Mouse (Mus musculus): Measurements from ENCODE around the gene Pcdh15. TPM values are rescaled to one million over a fixed set of nuclear protein-coding genes. Genes with fewer than 3 reads are reported as not detected.

Pcdh15 gene
- polyA plus RNA-seq, 1 experiment from 2014 or later = 3.9 TPM

DNA sequence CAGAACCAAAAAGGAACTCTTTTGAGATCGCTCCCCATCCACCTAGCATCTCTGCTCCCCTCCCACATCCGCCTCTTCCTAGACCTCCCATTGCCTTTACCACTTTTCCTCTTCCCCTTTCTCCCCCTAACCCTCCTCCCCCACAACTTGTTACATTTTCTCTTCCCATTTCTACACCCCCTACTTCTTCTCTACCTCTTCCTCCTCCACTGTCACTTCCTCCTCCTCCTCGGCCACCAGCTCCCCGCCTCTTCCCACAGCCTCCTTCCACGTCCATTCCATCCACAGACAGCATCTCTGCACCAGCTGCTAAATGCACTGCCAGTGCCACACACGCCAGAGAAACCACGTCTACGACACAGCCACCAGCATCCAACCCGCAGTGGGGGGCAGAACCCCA, 1532.2 kb downstream of the Pcdh15 start:
- H3K4me1 ChIP-seq = no peaks in the 10 kb centered on the region
- no peaks in the 10 kb centered on the region for H3K36me3 ChIP-seq
- H3K9me3 ChIP-seq = no peaks in the 10 kb centered on the region
- H3K4me2 ChIP-seq (replicated peaks) = no peak overlapping the region
- H3K9ac ChIP-seq = no peak overlapping the region
- H3K4me3 ChIP-seq = no peak overlapping the region
- 88% methylated on average over 9 of the region's 9 CpGs for WGBS
- no peak for ATAC-seq (ENCODE audit: insufficient number of reproducible peaks, insufficient read depth, low FRiP score, low TSS enrichment)
- no peaks in the 10 kb centered on the region for H3K27me3 ChIP-seq
- no peak overlapping the region for H3K27ac ChIP-seq

DNA sequence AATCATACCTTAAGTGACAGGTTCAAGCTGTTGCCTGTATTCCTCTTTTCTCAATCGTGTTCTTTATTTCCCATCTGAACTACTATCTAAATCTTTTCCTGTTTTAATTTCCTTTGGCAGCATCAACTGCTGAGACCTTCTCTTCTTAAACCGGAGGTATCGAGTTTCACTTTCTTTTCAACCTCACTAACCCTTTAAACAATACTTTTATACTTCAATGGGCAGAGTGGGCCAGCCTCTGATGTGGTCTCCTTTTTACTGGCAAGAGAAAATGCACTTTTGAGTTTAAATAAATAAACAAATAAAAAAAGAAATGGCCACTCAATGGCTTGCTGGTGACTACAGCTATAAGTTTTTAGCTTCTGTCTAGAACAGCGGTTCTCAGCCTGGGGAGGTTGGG, 1537.9 kb downstream of the Pcdh15 start:
- no peak overlapping the region for H3K9ac ChIP-seq
- no peaks in the 10 kb centered on the region for H3K36me3 ChIP-seq
- WGBS = 47% methylated on average over 4 of the region's 4 CpGs
- H3K4me1 ChIP-seq = no peaks in the 10 kb centered on the region
- H3K27me3 ChIP-seq = no peaks in the 10 kb centered on the region
- no peak overlapping the region for H3K4me3 ChIP-seq
- ATAC-seq (ENCODE audit: insufficient number of reproducible peaks, insufficient read depth, low FRiP score, low TSS enrichment) = no peak
- no peak overlapping the region for H3K27ac ChIP-seq
- no peaks in the 10 kb centered on the region for H3K9me3 ChIP-seq
- no peak overlapping the region for H3K4me2 ChIP-seq (replicated peaks)

DNA sequence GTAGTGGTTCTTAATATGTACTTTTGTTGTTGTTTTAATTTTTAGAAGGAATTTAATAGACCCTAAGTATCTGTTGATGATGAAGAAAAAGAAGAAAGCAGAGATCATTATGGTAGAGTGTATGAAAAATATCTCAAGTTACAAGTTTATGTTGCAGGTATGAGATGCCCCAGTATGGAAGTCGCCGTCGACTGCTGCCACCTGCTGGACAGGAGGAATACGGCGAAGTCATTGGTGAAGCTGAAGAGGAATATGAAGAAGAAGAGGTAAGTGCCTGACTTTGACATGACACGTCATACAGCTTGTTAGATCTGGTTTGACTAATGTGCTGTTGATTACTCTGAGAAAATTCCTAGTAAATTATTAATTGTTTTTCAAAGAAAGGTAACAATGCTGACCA, 1543.0 kb downstream of the Pcdh15 start:
- WGBS = 61% methylated on average over 6 of the region's 6 CpGs
- Histone ChIP-seq H3K9ac (no peak overlapping the region), H3K9me3 (no peaks in the 10 kb centered on the region), H3K27me3 (no peaks in the 10 kb centered on the region), H3K4me2 (replicated peaks) (no peak overlapping the region), H3K4me3 (no peak overlapping the region), H3K36me3 (no peaks in the 10 kb centered on the region), H3K4me1 (no peaks in the 10 kb centered on the region), H3K27ac (no peak overlapping the region)
- ATAC-seq (ENCODE audit: insufficient number of reproducible peaks, insufficient read depth, low FRiP score, low TSS enrichment) = no peak

DNA sequence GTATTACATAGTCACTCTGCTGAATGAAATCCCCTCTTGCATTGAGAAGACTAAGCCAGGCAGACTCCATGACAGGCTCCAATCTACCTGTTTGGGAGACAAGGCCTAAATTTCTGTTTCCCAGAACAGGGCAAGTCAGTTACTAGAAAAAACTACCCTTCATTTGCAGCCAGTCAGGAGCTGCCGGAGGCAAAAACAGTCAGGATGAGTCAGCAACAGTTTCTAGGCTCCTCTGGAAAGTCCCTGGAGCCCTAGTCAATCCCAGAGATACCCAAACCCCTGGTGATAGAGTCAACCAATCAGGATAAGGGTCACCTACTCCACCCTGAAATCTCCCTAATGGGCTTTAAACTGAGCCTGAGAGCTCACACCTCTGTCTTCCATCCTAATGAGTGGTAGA, 1564.0 kb downstream of the Pcdh15 start:
- H3K4me3 ChIP-seq = no peak overlapping the region
- H3K4me2 ChIP-seq (replicated peaks) = no peak overlapping the region
- no peak overlapping the region for H3K9ac ChIP-seq
- no peak for ATAC-seq (ENCODE audit: insufficient number of reproducible peaks, insufficient read depth, low FRiP score, low TSS enrichment)
- H3K36me3 ChIP-seq = no peaks in the 10 kb centered on the region
- H3K9me3 ChIP-seq = no peaks in the 10 kb centered on the region
- H3K27me3 ChIP-seq = no peaks in the 10 kb centered on the region
- H3K27ac ChIP-seq = no peak overlapping the region
- 79% methylated on average over 1 of the region's 1 CpGs for WGBS
- H3K4me1 ChIP-seq = no peaks in the 10 kb centered on the region

DNA sequence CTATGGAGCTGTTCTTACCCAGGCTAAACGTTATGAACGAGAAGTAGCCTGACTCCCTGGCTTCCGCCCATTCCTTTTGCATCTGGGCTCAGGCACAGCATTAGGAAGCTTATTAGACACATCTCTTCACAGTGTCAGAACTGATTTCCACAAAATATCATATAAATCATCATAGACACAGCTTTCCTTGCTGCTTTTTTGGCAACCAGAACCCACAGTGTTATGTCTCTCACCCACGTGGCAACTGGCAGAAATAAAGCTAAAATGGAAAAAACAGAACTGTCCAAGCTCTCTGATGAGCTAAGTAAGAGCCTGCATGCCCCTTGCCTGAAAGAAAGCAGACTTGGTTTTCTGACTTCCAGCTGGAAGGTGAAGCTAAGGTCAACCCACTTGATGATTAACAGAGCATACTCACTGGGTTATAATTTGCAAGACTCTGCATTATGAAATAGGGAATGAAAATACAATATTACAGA, 1580.9 kb downstream of the Pcdh15 start:
- H3K9ac ChIP-seq = no peak overlapping the region
- peak overlapping the region; percentile 41; the same call in 1 of the 2 replicates for H3K27ac ChIP-seq
- no peaks in the 10 kb centered on the region for H3K9me3 ChIP-seq
- H3K4me1 ChIP-seq = peaks cover 10% of the 10 kb centered on the region
- 44% methylated on average over 4 of the region's 4 CpGs for WGBS
- H3K4me2 ChIP-seq (replicated peaks) = no peak overlapping the region
- H3K27me3 ChIP-seq = no peaks in the 10 kb centered on the region
- no peaks in the 10 kb centered on the region for H3K36me3 ChIP-seq
- H3K4me3 ChIP-seq = no peak overlapping the region
- 0 out of 2 replicates have a peak, but pooled peaks have one; percentile 15 for ATAC-seq (ENCODE audit: insufficient number of reproducible peaks, insufficient read depth, low FRiP score, low TSS enrichment)

DNA sequence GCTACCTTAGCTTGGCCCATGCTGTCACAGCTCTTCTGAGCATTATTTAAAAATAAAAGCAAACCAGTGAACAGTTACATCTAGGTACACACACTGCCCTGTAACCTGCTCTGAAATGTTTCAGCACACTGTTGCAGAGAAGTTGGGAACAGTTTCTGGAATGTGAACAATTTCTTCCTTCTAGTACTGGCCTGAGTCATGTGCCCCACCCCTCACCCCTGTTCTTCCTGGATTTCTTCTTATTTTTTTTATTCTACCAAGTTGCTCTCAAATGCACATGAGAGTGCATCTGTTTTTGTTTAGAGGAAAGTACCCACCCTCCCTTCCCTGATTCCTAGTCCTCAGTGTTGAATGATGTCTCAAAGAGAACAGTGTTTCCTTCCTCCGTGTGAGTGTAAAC, 1581.4 kb downstream of the Pcdh15 start:
- WGBS = 9% methylated on average over 1 of the region's 1 CpGs

More for the DNA sequence above, 1581.4 kb downstream of the Pcdh15 start:
- Histone ChIP-seq H3K4me2 (replicated peaks) (no peak overlapping the region; the same call in 1 of the 2 replicates), H3K27ac (0 out of 2 replicates have a peak overlapping the region, but pooled peaks have one; percentile 41), H3K4me1 (peaks cover 10% of the 10 kb centered on the region), H3K4me3 (no peak overlapping the region), H3K9me3 (no peaks in the 10 kb centered on the region), H3K9ac (no peak overlapping the region), H3K36me3 (no peaks in the 10 kb centered on the region), H3K27me3 (no peaks in the 10 kb centered on the region)
- ATAC-seq (ENCODE audit: insufficient number of reproducible peaks, insufficient read depth, low FRiP score, low TSS enrichment) = 0 out of 2 replicates have a peak, but pooled peaks have one; percentile 41

All from embryonic facial prominence, embryonic 12.5 days (tissue).